ENCODE assay signal across 24 mouse cellular contexts in the genomic region with DNA sequence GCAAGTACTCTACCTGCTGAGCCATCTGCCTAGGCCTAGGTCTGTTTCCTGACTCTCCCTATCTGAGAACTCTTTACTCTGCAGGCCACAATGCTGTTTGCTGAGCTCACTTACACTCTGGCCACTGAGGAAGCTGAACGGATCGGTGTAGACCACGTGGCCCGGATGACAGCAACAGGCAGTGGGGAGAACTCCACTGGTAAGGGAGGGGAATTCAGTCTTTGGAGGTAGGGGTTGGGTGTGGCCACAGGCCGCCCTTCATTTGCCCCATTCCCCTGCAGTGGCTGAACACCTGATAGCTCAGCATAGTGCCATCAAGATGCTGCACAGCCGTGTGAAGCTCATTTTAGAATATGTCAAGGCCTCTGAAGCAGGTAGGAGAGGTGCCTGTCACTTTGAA. TPM values are rescaled to one million over a fixed set of nuclear protein-coding genes. Genes with fewer than 3 reads are reported as not detected.
A peak's percentile ranks its signal among the peaks of the same experiment; 100 is the strongest.
DNase-seq lines count a peak whose midpoint lies in the region; ATAC-seq and TF ChIP-seq lines count a peak whose summit lies in the region.
"Had no signal": no experiment of that assay in that cellular context is flagged by ENCODE, and none has a peak within 500 bp of the region (broad histone marks: within the 10 kb centered on the region; RNA-seq: fewer than 3 reads in every experiment).

No protein-coding gene starts in this region.

- 0 out of 2 replicates have a peak overlapping the region, but pooled peaks have one; percentile 6 for H3K4me3 ChIP-seq in hindbrain, embryonic 11.5 days (ENCODE audit: low read depth, low read length)
- H3K4me3 ChIP-seq in hindbrain, embryonic 13.5 days, result no peak overlapping the region
- H3K4me3 ChIP-seq in liver, postnatal 0 days (ENCODE audit: low read depth, low read length), result no peak overlapping the region
- H3K4me3 ChIP-seq: intestine, embryonic 15.5 days; kidney, embryonic 15.5 days; left cerebral cortex, adult 2 months; liver, embryonic 15.5 days had no signal

- no peak overlapping the region for H3K4me2 ChIP-seq in hindbrain, embryonic 11.5 days (replicated peaks; ENCODE audit: low read depth, low read length)
- H3K4me2 ChIP-seq in hindbrain, embryonic 13.5 days, result no peak overlapping the region
- H3K4me2 ChIP-seq in liver, postnatal 0 days (ENCODE audit: low read depth, low read length), result no peak overlapping the region
- H3K4me2 ChIP-seq: hindbrain, embryonic 14.5 days; kidney, embryonic 15.5 days had no signal

- H3K9ac ChIP-seq in hindbrain, embryonic 11.5 days (ENCODE audit: low read depth, low read length), result no peak overlapping the region
- no peak overlapping the region for H3K9ac ChIP-seq in hindbrain, embryonic 13.5 days
- no peak overlapping the region for H3K9ac ChIP-seq in liver, postnatal 0 days (replicated peaks)
- H3K9ac ChIP-seq: intestine, embryonic 15.5 days; kidney, embryonic 15.5 days; liver, embryonic 15.5 days; stomach, embryonic 15.5 days had no signal

- peak; percentile 22 for DNase-seq in cerebellum, adult 11-12 months
- no peak for DNase-seq in cerebellum, postnatal 4 days (ENCODE audit: low spot score in 2 of 2)
- DNase-seq in hindbrain, embryonic 11.5 days (ENCODE audit: low spot score), result no peak
- peak; percentile 84 for DNase-seq in ZHBTc4 (ENCODE audit: low read depth, low spot score)
- DNase-seq in liver, postnatal 0 days, result no peak
- DNase-seq in embryo, embryonic 10.5 days (ENCODE audit: low spot score), result no peak
- no peak for DNase-seq in gastrocnemius, postnatal 10 days
- DNase-seq: cerebellum, postnatal 10 days; kidney, postnatal 4 days; layer of hippocampus, adult 9-11 months; left cerebral cortex, postnatal 4 days; retina, postnatal 1 day had no signal

- 76% methylated on average over 6 of the region's 6 CpGs for WGBS in hindbrain, embryonic 11.5 days
- 84% methylated on average over 6 of the region's 6 CpGs for WGBS in hindbrain, embryonic 13.5 days
- WGBS in liver, postnatal 0 days (ENCODE audit: insufficient replicate concordance), result 60% methylated on average over 6 of the region's 6 CpGs

- H3K27ac ChIP-seq in hindbrain, embryonic 11.5 days (ENCODE audit: low read depth, low read length), result no peak overlapping the region
- H3K27ac ChIP-seq in hindbrain, embryonic 13.5 days, result no peak overlapping the region
- H3K27ac ChIP-seq in liver, postnatal 0 days (ENCODE audit: low read depth), result 0 out of 2 replicates have a peak overlapping the region, but pooled peaks have one; percentile 12
- H3K27ac ChIP-seq: heart, embryonic 10.5 days; hindbrain, embryonic 14.5 days; intestine, embryonic 15.5 days; kidney, embryonic 15.5 days; left cerebral cortex, adult 2 months; stomach, embryonic 15.5 days had no signal

- TF ChIP-seq EP300 in liver, postnatal 0 days (IDR thresholded peaks at IDR 0.05; ENCODE audit: low read depth), result no peak

- no peaks in the 10 kb centered on the region; the same call in 1 of the 2 replicates for H3K4me1 ChIP-seq in hindbrain, embryonic 11.5 days (replicated peaks; ENCODE audit: control insufficient read depth, insufficient read depth, low read length)
- H3K4me1 ChIP-seq in hindbrain, embryonic 13.5 days (replicated peaks), result peaks cover 31% of the 10 kb centered on the region
- H3K4me1 ChIP-seq in liver, postnatal 0 days (ENCODE audit: insufficient read depth), result peaks cover 22% of the 10 kb centered on the region

- no peak for TF ChIP-seq CTCF in liver, postnatal 0 days (IDR thresholded peaks at IDR 0.05; ENCODE audit: low read depth)

- H3K9me3 ChIP-seq in hindbrain, embryonic 11.5 days (ENCODE audit: control insufficient read depth, low read length), result no peaks in the 10 kb centered on the region
- H3K9me3 ChIP-seq in hindbrain, embryonic 13.5 days, result no peaks in the 10 kb centered on the region
- no peaks in the 10 kb centered on the region for H3K9me3 ChIP-seq in liver, postnatal 0 days (ENCODE audit: low read length)
- H3K9me3 ChIP-seq: heart, embryonic 10.5 days; intestine, embryonic 15.5 days; kidney, embryonic 15.5 days; liver, embryonic 15.5 days; stomach, embryonic 15.5 days had no signal

- H3K36me3 ChIP-seq in hindbrain, embryonic 11.5 days (ENCODE audit: control insufficient read depth, insufficient read depth, low read length), result peaks cover 23% of the 10 kb centered on the region
- H3K36me3 ChIP-seq in hindbrain, embryonic 13.5 days, result peaks cover 58% of the 10 kb centered on the region
- peaks cover 58% of the 10 kb centered on the region for H3K36me3 ChIP-seq in liver, postnatal 0 days (replicated peaks; ENCODE audit: insufficient read depth, low read length)

- no peak for ATAC-seq in hindbrain, embryonic 11.5 days (ENCODE audit: low FRiP score)
- no peak for ATAC-seq in hindbrain, embryonic 13.5 days (ENCODE audit: low FRiP score)
- ATAC-seq in liver, postnatal 0 days, result no peak
- ATAC-seq: CD4-positive, CD25-positive, alpha-beta regulatory T cell, adult 4 months; forebrain, embryonic 14.5 days; intestine, embryonic 15.5 days; lung, postnatal 0 days; midbrain, embryonic 16.5 days had no signal

- H3K27me3 ChIP-seq in hindbrain, embryonic 11.5 days (ENCODE audit: control insufficient read depth, insufficient read depth, low read length), result no peaks in the 10 kb centered on the region
- no peaks in the 10 kb centered on the region for H3K27me3 ChIP-seq in hindbrain, embryonic 13.5 days
- no peaks in the 10 kb centered on the region for H3K27me3 ChIP-seq in liver, postnatal 0 days (ENCODE audit: insufficient read depth, low read length)
- H3K27me3 ChIP-seq: intestine, embryonic 15.5 days; kidney, embryonic 15.5 days; liver, embryonic 15.5 days; stomach, embryonic 15.5 days had no signal

RNA-seq across cellular contexts. Expression of a gene that starts 2.2 kb away (rescaled TPM):
- 261 and 292 TPM in 2 replicates for polyA plus RNA-seq in hindbrain, embryonic 11.5 days (2014; fragmentation: Nextera tagmentation; extraction: Ambion mirVana)
- polyA plus RNA-seq in hindbrain, embryonic 13.5 days (2015; fragmentation: Nextera tagmentation; extraction: Ambion mirVana), result 308 and 322 TPM in 2 replicates
- 197 and 222 TPM in 2 replicates for polyA plus RNA-seq in liver, postnatal 0 days (2015; fragmentation: Nextera tagmentation; extraction: Ambion mirVana)
- 100 to 1,000 TPM; 117 to 119 TPM for total RNA-seq in gastrocnemius, postnatal 10 days (2021)

RNA-seq across cellular contexts. Expression of a gene that starts 7.5 kb away (rescaled TPM):
- polyA plus RNA-seq in hindbrain, embryonic 11.5 days (2014; fragmentation: Nextera tagmentation; extraction: Ambion mirVana), result 28.9 and 33.4 TPM in 2 replicates
- polyA plus RNA-seq in hindbrain, embryonic 13.5 days (2015; fragmentation: Nextera tagmentation; extraction: Ambion mirVana), result 38.9 and 40.5 TPM in 2 replicates
- 3.8 and 6.5 TPM in 2 replicates for polyA plus RNA-seq in liver, postnatal 0 days (2015; fragmentation: Nextera tagmentation; extraction: Ambion mirVana)
- total RNA-seq in gastrocnemius, postnatal 10 days (2021), result 1 to 10 TPM; 5.6 to 8.3 TPM

RNA-seq across cellular contexts. Expression of a gene that starts 8.8 kb away (rescaled TPM):
- 15.8 and 19.9 TPM in 2 replicates for polyA plus RNA-seq in hindbrain, embryonic 11.5 days (2014; fragmentation: Nextera tagmentation; extraction: Ambion mirVana)
- polyA plus RNA-seq in hindbrain, embryonic 13.5 days (2015; fragmentation: Nextera tagmentation; extraction: Ambion mirVana), result 24.3 and 26.5 TPM in 2 replicates
- 3.0 and 3.8 TPM in 2 replicates for polyA plus RNA-seq in liver, postnatal 0 days (2015; fragmentation: Nextera tagmentation; extraction: Ambion mirVana)
- 10 to 100 TPM in 1 of 2 experiments, 1 to 10 TPM in 1; 9.9 to 16.0 TPM for total RNA-seq in gastrocnemius, postnatal 10 days (2021)

RNA-seq across cellular contexts. Expression of a gene that starts 9.2 kb away (rescaled TPM):
- polyA plus RNA-seq in hindbrain, embryonic 11.5 days (2014; fragmentation: Nextera tagmentation; extraction: Ambion mirVana), result 220 and 253 TPM in 2 replicates
- 109 and 111 TPM in 2 replicates for polyA plus RNA-seq in hindbrain, embryonic 13.5 days (2015; fragmentation: Nextera tagmentation; extraction: Ambion mirVana)
- 74.7 and 83.3 TPM in 2 replicates for polyA plus RNA-seq in liver, postnatal 0 days (2015; fragmentation: Nextera tagmentation; extraction: Ambion mirVana)
- total RNA-seq in gastrocnemius, postnatal 10 days (2021), result 10 to 100 TPM; 20.2 to 27.7 TPM

RNA-seq across cellular contexts. Expression of a gene that starts 24.2 kb away (rescaled TPM):
- polyA plus RNA-seq in hindbrain, embryonic 11.5 days (2014; fragmentation: Nextera tagmentation; extraction: Ambion mirVana), result 106 and 110 TPM in 2 replicates
- polyA plus RNA-seq in hindbrain, embryonic 13.5 days (2015; fragmentation: Nextera tagmentation; extraction: Ambion mirVana), result 85.4 and 90.9 TPM in 2 replicates
- polyA plus RNA-seq in liver, postnatal 0 days (2015; fragmentation: Nextera tagmentation; extraction: Ambion mirVana), result 17.3 and 20.6 TPM in 2 replicates
- total RNA-seq in gastrocnemius, postnatal 10 days (2021), result 10 to 100 TPM; 25.4 to 25.7 TPM

Comparison
In these comparisons a context has a peak if more than half of its experiments do, and no peak if none do; other contexts are left out.
1. DNase-seq: peak in cerebellum, adult 11-12 months (single experiment) and ZHBTc4 (single experiment); none in cerebellum, postnatal 4 days (0 of 2), hindbrain, embryonic 11.5 days (single experiment), liver, postnatal 0 days (single experiment), embryo, embryonic 10.5 days (single experiment) and gastrocnemius, postnatal 10 days (single experiment).